Mouse (Mus musculus): ENCODE measurements around the gene Scamp4. TPM values are rescaled to one million over a fixed set of nuclear protein-coding genes. Genes with fewer than 3 reads are reported as not detected.
A peak's percentile ranks its signal among the peaks of the same experiment; 100 is the strongest.

The Scamp4 gene
- 129 and 145 TPM in 2 replicates for polyA plus RNA-seq (2012; rRNA removed)

DNA sequence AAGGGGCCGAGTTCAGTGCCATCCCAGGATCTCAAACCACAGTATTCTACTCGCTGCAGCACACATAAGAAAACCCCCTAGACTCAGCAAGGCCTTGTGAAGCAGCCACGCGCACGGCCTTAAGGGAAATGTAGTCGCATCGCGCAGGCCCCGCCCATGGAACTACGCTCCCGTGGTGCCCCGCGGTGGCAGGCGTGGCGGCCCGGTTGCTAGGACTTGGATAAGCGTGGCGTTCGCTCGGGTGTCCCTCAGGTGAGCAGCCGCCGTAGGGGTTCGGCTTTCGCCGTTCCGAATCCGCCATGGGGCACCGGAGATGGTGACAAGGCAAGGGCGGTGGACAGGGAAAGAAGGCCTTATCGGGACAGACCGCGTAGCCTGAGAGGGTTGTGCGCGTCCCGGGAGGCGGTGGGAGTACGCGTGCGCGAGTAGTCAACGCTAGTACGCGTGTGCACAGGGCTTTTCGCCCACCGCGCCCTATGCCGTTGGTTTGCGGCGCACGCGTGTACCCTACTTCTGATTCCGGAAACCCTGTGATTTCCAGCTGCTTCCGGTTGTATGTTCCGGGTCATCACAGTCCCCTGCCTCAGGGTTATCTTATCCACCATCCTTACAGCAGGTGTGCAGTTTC lies at the start of gene Scamp4, which contains the start of gene Adat3:
TSS of gene Scamp4 (plus strand) at position 175 of the 628 bp plus-strand sequence.
TSS of gene Adat3 (plus strand) at position 183 of the 628 bp plus-strand sequence.
- DNase-seq (ENCODE audit: low read depth, low spot score) = peak; percentile 82

DNA sequence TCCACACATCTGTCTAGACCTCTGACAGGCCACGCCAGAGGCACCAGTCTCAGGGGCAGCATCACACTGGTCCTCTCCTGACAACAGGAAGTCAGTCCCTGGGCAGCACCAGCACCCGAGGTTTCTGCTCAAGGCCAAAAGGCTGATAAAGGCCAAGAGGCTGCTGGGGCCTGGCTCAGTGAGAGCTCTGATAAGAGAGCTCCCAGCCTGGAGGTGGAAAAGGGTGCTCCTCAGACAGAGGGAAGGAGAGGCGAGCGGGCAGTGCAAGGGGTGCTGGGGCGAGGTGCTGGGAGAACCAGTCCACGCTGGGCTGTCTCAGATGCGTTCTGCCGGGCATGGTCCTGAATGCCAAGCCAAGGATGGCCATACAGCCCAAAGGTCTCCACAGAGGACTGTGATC lies 49.1 kb upstream of the Scamp4 start:
- no peak for DNase-seq (ENCODE audit: low read depth, low spot score)
- WGBS = 81% methylated on average over 8 of the region's 8 CpGs

More for the DNA sequence above, at the start of gene Scamp4, which contains the start of gene Adat3:
- WGBS = under 1% methylated on average over 54 of the region's 54 CpGs

DNA sequence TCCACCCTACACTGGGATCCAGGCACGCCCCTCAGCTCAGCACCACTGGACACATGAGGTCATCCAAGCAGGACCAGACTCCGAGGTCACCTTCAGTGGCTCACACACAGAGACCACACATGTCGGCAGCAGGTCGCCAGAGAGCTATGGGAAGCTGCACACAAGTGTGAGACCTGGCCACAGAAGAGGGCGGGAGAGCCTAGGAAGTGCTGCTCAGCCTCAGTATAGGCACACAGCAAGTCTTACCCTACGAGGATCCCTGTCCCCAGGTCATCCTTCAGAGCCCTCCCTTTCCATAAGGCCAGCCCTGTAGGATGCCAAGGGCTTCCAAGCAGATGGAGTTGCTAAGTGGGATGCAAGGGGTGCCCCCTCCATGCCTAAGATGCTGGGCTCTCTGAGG lies 48.7 kb upstream of the Scamp4 start:
- no peak for DNase-seq (ENCODE audit: low read depth, low spot score)
- WGBS = 87% methylated on average over 6 of the region's 6 CpGs

DNA sequence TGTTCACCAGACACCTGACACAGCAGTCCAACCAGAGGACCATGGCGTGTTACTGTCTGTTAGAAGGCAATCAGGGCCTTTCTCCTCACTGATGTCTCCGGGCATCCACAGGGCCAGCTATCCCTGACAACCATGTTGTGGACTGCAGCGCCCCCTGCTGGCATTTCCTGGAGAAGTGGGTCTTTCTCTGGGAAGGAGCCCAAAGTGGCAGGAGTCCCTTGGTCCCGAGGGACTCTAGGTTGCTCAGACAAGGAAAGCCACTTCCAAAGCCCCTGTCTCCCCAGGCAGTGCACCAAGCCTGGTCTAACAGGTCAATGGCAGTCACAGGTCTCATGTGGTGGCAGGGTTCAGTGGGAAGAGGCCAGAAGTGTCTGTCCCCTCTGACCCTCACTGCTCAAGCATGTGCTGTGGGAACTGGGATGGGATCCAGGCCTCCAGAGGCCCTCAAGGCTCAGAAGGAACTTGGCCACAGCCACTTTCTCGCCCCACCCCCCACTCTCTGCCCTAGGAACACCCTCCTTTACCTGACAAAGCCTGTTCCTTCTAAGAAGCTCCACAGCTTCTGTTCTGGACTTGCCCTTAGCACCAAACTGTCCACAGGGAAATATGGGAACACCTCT lies 45.2 kb upstream of the Scamp4 start:
- no peak for DNase-seq (ENCODE audit: low read depth, low spot score)
- WGBS = 25% methylated on average over 5 of the region's 5 CpGs

DNA sequence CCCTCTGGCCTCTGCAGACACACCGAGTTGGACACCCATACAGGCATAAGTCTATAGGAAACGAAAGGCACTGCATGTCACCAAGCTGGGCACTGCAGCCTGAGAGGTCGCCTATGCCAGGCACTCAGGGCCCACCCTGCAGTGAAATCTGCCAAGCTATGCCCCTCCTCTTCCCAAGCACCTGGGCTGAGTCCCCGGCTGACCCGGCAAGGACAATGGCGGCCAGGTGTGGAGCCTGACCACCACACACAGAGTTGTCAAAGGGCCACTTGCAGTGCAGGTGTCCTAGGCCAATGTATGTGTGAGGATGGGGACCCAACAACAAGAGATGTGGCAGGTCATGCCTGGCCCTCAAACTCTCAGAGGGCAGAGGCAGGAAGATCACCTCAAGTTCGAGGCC lies 43.2 kb upstream of the Scamp4 start:
- DNase-seq (ENCODE audit: low read depth, low spot score) = no peak
- 72% methylated on average over 7 of the region's 7 CpGs for WGBS

DNA sequence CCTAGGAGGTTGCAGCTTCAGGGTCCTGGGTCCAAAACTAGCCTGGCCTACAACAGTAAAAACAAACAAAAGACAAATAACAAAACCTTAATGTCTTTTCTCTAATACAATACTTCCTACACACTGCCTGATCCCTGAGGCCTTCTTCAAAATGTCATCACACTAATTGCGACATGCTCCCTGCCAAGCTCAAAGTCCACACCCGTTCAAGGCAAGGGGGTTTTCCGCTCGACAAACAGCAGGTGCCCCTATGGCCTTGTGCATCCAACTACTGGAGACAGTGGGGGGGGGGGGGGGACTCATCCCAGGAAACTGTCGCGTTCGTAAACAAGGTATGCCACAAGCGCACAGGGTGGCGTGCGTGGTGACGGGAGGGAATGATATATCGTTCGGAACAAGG lies 42.1 kb upstream of the Scamp4 start:
- under 1% methylated on average over 13 of the region's 13 CpGs for WGBS

DNA sequence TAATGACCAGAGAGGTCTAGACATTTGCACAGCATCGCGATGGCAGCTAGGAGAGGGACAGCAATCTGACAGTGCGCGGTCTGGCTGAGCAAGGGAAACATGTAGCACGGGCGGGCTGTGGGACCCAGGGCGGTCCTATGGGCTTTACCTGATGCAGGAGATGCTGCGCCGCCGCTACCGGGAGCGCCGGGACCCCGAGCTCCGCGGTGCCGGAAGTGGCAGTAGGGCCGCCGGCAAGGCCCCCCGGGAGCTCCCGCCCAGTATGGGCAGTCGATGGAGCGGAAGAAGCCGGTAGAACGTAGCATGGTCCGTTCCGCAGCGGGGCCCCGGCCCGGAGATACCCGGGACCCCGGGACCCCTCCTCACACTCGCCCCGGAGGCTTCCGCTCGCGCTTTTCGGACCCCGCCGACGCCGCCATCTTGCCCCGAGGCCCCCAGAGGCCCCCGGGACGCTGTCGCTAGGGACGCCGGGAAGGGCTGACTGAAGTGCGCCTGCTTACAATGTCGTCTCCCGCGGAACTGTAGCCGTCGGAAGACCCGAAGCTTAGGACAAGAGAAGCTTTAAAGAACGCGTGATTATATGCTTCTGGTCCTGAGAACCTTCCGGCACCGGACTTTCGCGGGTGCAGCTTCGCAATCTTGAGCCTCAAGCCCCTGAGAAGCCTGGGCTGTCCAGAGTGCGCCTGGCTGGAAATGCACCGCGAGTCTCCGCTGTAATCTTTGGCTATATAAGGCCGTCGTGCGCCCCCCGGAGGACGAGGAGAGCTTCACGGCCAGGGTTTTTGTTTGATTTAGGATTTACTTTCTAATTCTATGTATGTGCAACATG lies 41.3 kb upstream of the Scamp4 start, which contains the start of gene Rexo1:
TSS of gene Rexo1 (minus strand) at position 445 of the 829 bp plus-strand sequence.
- peak; percentile 89 for DNase-seq (ENCODE audit: low read depth, low spot score)
- WGBS = 1% methylated on average over 72 of the region's 72 CpGs

More for the DNA sequence above, 42.1 kb upstream of the Scamp4 start:
- DNase-seq (ENCODE audit: low read depth, low spot score) = no peak

DNA sequence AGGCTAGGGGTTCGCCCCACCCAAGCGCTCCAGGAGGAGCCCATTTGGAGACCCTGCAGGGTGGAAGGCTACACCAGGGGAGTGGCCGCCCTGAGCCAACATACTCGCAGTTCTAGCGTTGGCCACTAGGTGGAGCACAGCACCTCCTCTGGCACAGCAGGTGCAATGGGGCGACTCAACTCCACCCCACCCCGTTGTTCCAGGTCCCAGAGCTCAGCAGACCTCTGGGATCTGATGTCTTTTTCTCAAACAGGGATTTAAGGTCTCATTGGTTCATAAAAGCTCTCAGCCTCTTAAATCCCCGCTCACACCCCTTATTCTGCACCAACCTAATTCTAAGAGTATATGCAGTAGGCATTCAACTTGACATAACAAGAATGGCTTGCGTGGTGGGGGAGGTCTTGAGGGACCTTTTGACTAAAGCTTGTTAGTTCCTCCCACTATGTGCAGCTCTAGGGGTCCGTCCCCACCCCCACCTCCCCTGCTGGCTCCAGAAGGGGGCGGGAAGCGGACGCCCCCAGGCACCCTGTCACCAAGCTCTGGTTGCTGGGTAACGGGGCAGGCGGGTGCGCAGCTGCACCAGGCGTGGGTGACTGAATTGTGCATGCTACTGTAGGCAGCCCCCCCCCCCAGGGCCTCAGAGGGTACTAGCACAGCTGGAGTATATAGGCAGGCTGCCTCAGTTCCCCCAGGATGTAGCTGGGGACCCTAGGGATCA lies 36.1 kb upstream of the Scamp4 start:
- 40% methylated on average over 17 of the region's 17 CpGs for WGBS
- DNase-seq (ENCODE audit: low read depth, low spot score) = no peak

DNA sequence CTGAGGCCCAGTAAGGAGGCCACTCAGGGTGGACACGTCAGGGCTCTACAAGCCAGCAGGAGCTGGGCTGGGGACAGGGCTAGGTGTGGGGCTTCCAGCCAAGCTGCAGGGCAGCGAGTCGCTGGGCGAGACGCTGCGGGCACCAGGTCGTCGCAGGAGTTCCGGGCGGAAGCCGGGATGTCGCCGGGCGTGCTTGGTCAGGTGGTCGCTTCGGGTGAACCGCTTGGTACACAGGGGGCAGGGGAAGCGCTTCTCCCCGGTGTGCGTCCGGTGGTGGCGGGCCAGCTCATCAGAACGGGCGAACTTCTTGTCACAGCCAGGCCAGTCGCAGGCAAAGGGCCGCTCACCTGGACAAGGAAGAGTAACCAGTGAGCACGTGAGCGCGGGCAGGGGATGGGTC lies 33.8 kb upstream of the Scamp4 start:
- 96% methylated on average over 29 of the region's 29 CpGs for WGBS
- no peak for DNase-seq (ENCODE audit: low read depth, low spot score)

DNA sequence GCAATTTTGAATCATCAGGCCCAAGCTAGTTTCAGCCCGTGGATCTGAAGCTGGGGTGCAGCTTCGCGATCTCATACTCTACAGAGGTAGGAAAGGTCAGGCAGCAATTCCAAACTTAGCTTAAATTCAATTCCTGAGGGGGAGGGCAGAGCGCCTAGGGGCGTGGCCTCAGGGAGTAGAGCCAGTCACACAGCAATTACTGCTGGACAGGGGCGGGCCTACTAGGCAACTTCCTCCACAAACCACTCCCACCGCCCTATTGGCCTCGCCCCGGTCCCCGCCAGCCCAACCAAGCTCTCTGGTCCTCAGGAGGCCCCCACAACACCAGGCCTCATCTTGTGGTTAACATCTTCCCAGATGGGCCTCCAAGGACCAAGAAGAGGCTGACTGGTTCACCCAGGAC lies 33.0 kb upstream of the Scamp4 start:
- no peak for DNase-seq (ENCODE audit: low read depth, low spot score)
- 11% methylated on average over 10 of the region's 10 CpGs for WGBS

DNA sequence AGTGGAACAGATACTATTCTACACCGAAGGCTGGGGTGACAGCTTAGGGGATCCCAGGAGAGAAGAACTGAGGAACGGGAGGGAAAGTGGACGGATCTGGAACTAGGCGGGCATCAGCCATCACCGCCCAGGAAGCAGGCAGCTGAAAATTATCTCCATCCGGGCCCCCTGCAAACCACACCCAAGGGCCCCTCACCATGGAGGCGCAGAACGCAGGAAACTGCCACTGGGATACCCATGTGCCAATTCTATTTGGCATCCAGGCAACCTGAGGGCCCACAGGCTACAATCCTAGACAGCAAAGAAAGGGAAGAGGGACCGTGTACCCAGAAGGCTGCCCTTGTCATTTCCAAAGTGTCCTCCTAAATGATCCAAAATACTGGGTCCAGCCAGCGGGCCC lies 32.3 kb upstream of the Scamp4 start:
- no peak for DNase-seq (ENCODE audit: low read depth, low spot score)
- WGBS = 82% methylated on average over 10 of the region's 10 CpGs

DNA sequence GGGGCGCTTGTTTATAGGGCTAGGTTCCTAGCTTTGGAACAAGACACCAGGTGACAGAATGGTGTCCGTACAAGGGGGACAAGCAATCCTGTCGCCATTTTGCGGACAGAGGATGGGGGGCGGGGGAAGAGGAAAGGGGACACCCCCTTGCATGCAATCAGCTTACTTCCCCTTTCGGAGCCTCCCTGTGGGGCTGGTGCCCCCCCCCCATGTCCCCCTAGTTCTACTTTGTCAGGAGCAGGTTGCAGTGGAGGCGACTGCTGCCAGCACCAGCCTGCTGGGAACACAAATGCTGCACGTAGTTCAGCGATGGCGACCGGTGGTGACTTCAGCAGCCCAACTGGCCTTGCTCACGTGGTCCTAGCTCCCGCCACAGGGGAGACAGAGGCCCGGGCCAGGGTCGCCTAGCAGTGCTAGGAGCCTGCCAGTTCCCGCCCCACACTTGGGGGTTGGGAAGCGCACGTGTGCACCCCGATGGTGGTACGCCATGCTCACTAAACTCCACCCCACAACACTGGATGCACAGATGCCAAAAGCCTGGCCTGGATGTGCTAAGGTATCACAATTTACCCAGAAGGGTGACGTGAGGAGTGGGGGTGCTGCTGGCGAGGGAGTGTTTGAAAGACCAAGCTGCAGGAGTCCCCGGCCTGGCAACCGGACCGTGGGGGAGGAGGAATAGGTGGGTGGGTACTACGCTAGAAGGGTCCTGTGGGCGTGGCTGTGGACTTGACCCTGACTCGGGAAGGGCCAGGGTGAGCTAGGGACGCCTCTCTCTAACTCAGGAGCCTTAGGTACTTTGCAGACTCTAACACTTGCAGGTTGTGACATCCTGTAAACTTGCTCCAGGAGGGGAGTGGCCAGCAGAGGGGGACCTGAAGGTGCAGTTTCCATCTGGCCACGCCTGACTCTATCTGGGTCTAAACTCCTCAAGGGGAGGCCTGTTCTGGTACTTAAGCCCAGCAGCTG lies 31.5 kb upstream of the Scamp4 start:
- WGBS = 51% methylated on average over 30 of the region's 30 CpGs
- no peak for DNase-seq (ENCODE audit: low read depth, low spot score)

DNA sequence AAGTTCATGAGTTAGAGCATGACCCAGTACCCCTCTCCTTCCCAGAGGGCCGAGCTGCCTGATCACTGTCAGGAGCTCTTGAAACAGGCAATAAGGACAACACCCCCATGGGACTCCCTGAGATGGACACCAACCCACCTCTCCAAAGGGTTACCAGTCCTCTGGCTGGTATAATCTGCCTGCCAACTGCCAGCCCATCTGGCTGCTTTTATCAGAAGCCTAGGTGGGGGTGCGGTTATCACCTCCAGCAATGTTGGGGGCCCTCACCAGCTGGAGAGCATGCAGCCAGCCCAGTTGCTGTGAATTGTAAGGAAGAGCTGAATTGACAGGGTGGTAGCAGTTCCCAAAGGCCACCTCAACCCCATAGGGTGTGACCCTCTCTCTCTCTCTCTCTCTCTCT lies 30.2 kb upstream of the Scamp4 start:
- 95% methylated on average over 2 of the region's 2 CpGs for WGBS
- no peak for DNase-seq (ENCODE audit: low read depth, low spot score)

DNA sequence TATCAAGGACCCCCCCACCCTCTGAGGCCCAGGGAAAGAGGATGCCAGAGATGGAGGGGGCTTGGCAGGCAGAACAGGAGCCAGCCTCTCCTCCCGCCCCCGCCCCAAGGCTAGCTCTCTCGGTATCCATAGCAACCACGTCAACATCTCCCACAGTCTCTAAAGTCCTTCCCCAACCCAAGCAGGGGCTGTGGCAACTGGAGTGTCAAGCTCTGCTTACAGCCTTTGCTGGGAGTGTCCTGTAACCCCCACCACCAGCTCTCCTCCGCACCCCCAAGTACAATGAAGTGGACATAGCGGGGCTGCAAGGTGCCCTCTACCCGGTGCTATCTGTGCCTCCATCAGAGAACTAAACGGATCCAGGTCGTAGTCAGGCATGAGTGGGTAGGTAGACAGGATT lies 28.7 kb upstream of the Scamp4 start:
- no peak for DNase-seq (ENCODE audit: low read depth, low spot score)
- WGBS = 77% methylated on average over 9 of the region's 9 CpGs

DNA sequence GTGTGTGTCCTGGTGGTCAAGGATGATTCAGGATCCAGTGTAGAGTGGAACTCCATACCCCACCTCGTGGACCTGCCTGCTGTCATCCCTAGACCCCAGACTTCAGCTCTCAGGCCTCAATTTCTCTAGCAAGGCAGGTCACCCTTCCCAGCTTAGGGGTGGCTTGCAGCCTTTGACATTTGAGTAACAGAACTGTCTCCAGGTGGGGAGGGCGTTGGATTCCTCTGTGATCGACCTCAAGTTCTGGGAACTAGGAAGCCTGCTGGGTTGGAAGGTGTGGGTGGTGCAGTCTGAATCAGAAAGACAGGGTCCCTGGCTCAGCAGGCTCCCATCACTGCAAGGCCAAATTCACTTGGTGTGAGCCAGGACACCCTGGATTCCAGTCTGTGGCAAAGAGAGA lies 27.8 kb upstream of the Scamp4 start:
- DNase-seq (ENCODE audit: low read depth, low spot score) = no peak
- 74% methylated on average over 3 of the region's 3 CpGs for WGBS

DNA sequence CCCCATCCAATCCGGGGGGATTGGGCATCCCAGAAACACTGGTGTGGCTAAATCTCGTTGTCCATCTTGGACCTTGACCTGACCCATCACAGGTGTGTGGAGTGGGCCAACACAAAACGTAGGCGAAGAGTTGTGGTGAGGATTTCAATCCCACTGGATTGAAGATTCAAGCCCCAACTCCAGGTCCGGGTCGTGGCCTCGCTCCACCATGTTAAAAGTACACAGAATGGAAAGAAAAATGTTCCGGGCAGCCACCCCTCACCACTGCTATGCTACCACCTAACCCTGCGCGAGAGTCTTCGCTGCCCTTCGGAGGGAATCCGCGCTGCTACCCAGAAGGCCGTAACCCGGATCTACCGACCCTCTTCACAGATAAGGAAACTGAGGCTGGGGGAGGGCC lies 26.7 kb upstream of the Scamp4 start:
- 8% methylated on average over 17 of the region's 17 CpGs for WGBS
- DNase-seq (ENCODE audit: low read depth, low spot score) = no peak

DNA sequence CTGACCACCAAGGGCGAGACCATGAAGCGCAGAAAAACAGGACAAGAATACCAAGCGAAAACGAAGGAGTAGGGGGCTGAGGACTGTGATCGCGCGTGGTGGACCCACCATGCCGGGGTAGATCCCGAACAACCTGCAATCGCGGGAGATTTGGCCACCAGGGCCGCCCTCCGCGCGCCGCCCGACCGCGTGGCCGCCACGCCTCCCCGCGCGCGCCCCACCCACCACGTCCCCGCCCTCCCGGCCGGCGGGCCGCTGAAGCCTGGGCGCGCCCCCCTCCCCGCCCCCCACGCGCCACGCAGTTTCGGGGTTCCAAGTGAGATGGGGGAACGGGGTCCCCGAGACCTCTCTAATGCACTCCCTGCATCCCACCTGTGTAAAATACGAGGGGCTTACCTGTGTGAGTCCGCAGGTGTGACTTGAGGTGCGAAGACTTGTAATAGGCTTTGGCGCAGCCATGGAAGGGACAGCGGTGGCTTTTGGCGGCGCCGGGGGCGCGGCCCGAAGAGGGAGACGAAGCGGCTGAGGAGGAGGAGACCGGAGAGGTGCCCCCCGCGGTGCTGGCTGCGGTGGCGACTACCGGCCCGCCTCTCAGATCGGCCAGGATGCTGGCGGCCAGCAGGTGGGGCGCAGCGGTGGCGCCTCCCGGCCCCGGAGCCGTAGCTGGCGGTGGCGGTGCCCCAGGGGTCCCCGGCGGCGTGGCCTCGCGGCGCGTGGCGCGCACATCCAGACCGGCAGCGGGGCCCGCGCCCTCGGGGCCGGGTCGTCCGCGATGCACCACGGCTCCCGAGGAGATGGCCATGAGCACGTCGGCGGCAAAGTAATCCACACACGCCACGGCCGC lies 26.1 kb upstream of the Scamp4 start:
- under 1% methylated on average over 96 of the region's 96 CpGs for WGBS
- DNase-seq (ENCODE audit: low read depth, low spot score) = no peak

Data from large intestine, adult 2 months (tissue).